Mouse (Mus musculus): Measurements from ENCODE around the gene Olfr862.

The Olfr862 gene

GRCm38 (mm10) chr9:19887904-19888303 is at the start of gene Olfr862:
Gene Olfr862 (minus strand): TSS chr9:19888004.
- DNase-seq (ENCODE audit: low read depth, low spot score), result no peak

DNA sequence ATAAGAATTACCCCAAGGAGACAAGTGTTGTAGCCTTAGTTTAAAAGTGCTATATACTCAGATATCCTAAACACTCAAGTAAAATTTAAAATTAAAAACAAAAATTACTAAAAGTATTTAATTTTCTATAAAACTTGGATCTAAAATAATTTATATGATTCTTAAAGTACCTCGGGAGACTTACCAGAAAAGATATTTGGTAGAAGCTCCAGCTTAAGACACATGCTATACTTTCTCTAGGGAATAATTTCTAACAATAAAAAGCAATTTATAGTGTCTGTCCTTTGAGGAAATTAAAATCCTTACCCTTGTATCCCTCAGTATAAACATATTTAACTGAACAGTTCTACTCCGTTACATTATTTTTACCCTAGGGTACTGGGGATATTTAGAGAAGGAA is 28.8 kb upstream of the Olfr862 start, which contains the start of gene Olfr77:
TSS of gene Olfr77 (plus strand) at position 301 of the 400 bp plus-strand sequence.
- no peak for DNase-seq (ENCODE audit: low read depth, low spot score)

GRCm38 (mm10) chr9:19911170-19911569 is 23.4 kb upstream of the Olfr862 start:
- no peak for DNase-seq (ENCODE audit: low read depth, low spot score)

- no peak for DNase-seq (ENCODE audit: low read depth, low spot score)
Measured at GRCm38 (mm10) chr9:19849647-19850046, 38.2 kb downstream of the Olfr862 start, which contains the start of gene Olfr860. Gene Olfr860 (minus strand): TSS chr9:19849747.
